Mouse (Mus musculus): ENCODE data around the gene Larp4.

DNA sequence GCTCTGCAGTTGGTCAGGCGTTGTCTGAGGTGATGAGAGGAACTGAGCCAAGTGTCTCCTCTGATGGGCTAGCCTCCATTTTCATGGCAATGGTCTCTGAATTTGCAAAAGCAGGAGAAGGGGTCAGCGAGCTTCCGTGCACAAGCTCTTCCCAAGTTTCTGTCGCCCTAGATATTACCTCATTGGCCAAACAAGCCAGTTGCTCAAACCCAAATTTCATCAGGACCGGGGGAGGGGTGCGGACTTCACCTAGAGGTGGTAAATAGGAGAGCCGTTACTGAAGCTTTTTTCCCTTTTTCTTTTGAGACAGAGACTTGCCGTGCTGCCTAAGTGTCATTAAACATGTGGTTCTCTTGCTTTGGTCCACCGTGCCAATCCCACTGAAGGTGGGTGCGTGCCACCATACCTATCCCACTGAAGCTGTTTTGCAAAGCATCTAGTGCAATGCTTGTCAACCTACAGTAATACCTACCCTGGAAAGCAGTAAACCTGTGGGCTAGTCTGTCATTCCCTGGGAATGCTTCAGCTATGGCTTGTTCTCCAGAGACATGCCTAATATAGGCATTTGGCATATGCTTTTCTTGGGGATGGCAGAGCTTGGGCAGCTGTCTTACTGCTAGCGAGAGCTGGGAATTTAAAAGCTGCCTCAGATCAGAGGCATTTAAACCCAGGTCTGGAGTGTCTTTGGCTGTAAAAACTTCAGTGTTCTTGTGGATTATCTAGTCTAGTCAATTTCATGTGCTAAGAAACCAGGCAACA lies 55.4 kb downstream of the Larp4 start:
- TF ChIP-seq CTCF (IDR thresholded peaks at IDR 0.05; ENCODE audit: borderline replicate concordance, insufficient read depth, low read depth, low read length) (no peak), POLR2A (IDR thresholded peaks at IDR 0.05; ENCODE audit: borderline replicate concordance, insufficient read depth, low read length) (no peak)
